Mouse (Mus musculus) cerebellum, adult 8-10 months (tissue): ENCODE results near the gene Tap1.

Experiments used
- DNase-seq: peaks from one replicate; pipeline ENCODE4 v3.0.0; 2022

Tap1 gene

DNA sequence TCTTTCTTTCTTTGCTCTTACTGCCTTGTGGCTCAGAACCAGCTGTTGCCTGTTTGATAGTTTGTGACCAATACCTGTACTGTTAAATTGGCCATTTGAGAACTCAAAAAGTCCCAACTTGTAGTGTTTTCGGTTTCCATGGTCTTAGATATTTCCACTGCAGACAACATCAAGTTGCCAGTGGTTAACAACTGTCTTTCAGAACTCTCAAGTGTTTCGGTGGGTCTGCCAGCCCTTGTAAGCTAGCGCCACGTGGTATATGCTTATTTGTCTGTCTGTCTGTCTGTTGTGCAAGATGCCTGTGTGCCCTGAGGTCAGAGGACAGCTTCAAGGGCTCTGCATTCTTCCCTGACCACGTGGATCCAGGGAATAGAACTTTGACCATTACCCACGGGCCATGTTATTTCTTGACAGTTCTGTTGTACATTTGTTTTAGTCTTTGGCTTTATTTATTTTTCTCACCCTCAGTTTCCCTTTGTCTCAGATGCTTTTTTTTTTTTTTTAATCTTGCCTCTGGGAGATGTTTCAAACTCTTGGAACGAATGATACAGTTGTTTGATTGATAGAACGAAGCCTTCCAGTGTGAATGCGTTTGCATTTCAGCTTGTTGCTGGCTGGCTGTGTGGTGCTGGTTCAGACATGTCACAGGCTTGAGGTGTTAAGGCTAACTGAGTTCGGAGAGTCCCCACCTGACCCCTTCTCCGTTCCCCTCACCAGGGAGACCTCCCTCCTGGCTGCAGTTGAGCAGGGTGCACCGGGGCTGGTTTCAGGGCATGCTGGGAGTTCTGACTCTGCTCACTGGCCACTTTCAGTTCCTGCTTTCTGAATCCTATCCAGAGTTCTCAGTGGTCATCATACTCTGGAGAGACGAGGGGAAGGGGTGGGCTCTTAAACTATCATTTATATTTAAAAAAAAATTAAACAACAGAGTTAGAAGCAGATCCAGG, 7.2 kb upstream of the Tap1 start:
- DNase-seq: no peak

DNA sequence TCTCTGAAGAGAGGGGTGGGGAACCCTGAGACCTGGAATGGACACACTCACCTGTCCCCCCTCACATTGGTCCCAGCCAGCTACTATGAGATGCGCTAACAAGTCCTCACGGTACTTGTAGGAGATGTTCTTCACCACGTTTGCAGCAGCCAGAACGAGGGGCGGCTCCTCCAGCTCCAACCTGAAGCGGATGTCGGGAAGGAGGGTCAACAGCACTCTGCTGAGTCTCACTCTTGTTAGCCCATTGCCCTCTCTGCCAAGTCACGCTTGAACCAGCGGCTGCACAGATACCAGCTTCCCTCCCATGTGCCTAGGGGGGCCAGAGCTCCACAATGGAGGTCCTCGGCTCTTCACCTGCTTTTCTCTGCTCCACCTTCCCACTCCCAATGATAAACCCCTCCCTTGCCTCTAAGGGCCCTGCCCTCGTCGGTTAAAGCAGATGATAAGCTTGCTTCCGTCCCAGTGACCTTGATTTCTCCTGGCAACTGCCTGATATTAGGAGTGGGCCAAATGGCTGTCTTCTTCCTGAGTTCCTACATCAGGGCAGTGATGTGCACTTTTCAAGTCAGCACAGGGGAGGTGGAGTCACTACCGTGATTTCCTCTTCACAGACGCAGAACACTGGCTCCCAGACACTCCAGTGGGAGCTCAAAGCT, 3.7 kb upstream of the Tap1 start:
- DNase-seq: no peak

DNA sequence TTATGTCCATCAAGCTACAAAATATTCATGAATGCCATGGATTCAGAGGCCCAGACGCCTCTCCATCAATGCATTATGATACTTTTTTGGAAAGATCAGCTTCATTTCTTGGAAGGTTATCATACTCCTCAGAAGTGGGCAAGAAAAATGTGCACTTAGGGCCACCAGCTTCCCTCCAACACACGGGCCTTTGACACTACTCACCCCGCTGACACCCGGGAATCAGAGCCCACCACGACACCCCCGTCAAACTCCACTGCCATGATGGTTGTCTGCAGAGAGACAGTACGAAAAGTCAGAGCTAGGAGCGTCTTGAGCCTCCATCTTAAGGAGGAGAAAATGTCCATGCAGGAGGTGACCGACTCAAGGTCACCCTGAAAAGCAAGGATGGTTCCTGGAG, 1.8 kb upstream of the Tap1 start:
- no peak for DNase-seq

DNA sequence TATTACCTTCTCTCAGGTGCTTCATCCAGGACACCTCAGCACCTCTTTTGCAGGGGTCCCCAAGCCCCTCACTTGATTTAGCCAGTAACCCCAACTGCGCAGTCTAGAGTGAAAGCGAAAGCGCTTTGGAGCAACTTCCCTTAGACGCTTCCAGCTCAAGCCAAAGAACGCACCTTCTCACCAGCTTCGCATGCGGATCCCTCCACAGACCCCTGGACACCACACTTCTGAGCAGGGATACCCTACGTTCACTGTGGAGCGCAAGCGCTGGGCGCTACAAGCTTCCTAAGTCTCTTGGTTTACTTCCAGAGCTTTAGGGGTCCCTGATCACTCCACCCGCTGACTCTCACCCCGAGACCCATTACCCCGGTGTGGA, 480 bp upstream of the Tap1 start:
- no peak for DNase-seq

DNA sequence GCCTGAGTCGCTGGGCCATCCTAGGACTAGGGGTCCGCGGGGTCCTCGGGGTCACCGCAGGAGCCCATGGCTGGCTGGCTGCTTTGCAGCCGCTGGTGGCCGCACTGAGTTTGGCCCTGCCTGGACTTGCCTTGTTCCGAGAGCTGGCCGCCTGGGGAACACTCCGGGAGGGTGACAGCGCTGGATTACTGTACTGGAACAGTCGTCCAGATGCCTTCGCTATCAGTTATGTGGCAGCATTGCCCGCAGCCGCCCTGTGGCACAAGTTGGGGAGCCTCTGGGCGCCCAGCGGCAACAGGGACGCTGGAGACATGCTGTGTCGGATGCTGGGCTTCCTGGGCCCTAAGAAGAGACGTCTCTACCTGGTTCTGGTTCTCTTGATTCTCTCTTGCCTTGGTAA, 657 bp downstream of the Tap1 start:
- DNase-seq: no peak

DNA sequence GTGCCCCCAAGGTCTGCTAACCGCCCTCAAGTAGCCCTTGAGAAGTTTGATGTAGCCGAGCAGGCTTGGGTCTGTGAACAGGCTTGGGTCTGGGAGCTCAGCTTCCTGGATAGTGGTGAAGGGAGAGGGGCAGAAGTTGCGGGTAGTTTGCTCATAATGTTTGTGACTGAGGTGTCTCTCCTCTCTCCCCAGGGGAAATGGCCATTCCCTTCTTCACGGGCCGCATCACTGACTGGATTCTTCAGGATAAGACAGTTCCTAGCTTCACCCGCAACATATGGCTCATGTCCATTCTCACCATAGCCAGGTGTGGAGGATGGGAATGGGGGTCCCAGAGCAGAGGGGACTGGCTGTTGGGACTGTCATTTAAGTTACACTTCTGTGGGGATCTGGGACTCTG, 1.6 kb downstream of the Tap1 start:
- no peak for DNase-seq

DNA sequence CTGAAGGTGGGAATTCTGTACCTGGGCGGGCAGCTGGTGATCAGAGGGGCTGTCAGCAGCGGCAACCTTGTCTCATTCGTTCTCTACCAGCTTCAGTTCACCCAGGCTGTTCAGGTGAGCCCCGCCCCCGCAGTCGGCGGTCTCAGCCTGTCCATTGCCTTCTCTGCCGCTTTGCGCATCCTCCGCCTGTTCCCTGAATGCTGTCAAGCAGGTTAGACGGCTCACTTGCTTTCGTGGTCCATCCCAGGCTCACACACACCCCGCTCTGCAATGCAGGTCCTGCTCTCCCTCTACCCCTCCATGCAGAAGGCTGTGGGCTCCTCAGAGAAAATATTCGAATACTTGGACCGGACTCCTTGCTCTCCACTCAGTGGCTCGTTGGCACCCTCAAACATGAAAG, 5.5 kb downstream of the Tap1 start:
- no peak for DNase-seq

DNA sequence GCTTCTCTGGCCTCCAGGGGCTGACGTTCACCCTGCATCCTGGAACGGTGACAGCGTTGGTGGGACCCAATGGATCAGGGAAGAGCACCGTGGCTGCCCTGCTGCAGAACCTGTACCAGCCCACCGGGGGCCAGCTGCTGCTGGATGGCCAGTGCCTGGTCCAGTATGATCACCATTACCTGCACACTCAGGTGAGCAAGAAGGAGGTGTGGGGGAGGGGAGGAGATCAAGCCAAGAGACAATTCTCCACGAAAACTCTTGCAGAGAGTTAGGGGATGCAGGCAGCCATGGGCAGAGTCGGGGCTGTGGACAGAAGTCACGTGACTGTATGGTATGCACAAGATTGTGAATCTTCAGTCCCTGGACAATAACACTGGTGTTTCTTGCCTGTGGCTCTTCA, 6.1 kb downstream of the Tap1 start:
- no peak for DNase-seq

DNA sequence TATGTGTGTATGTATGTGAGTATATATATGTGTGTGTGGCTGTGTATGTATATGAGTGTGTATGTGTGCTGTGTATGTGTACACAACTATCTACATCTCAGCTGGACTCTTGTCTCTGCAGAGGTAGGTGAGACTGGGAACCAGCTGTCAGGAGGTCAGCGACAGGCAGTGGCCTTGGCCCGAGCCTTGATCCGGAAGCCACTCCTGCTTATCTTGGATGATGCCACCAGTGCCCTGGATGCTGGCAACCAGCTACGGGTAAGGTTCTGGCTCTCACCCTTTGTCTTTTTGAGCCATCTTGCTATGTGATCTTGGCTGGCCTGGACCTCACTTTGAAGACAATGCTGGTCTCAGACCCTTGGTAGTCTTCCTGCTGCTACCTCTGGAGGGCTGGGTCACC, 7.4 kb downstream of the Tap1 start:
- DNase-seq: no peak

DNA sequence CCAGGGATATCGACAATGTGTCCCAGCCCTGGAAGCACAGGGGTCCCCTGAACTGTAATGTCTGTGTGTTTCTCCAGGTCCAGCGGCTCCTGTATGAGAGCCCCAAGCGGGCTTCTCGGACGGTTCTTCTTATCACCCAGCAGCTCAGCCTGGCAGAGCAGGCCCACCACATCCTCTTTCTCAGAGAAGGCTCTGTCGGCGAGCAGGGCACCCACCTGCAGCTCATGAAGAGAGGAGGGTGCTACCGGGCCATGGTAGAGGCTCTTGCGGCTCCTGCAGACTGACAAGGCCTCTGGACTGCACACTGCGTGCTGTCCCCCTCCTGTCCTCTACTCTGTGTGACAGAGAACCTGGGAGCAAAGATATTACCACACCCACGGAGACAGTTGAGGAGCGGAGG, 9.1 kb downstream of the Tap1 start:
- DNase-seq: no peak

DNA sequence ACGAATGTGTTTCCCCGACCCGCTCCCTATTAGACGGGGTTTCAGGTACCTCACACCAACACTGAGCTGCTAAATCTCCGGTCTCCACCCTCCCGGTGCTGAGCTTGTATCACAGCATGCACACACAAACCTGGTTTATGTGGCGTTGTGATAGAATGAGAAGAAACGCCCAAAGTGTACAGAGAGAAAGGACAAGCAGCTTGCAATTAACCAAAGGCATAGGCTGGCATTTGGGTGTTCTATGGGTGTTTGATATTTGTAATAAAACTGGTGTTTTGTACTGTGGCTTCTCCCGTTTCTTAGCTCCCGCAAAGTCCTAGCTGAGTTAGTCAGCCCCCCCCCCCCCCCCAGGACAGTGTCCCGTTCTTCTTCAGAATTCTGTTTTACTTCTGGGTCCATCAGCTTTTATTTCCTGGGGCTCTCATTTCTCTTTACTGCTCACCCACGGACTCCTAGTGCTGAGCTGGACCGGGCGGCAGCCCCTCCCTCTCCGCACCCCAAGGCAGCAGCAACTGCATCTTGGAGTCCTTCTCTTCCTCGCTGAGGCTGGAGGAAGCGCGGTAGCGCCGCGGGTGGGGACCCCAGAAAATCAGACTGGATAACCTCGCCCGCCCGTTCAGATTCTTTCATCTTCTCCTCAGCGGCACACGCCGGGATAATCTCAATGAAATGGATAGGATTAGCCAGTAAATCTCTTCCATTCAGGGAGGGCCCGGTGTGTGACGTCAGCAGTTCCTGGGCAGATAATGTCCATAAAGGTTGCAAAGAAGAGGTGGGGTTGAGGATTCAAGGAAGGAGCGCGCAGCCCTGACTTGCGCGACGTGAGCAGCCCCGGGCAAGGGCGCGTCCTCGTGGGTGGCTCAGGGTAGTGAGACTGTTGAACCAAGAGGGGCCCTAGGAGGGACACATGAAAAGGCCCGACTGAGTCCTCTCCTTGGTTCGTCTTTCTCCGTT, 9.9 kb downstream of the Tap1 start, which contains the start of gene Psmb8:
Gene Psmb8, plus strand, starts transcription at position 781 of the 954 bp plus-strand sequence.
- DNase-seq: peak; percentile 69

DNA sequence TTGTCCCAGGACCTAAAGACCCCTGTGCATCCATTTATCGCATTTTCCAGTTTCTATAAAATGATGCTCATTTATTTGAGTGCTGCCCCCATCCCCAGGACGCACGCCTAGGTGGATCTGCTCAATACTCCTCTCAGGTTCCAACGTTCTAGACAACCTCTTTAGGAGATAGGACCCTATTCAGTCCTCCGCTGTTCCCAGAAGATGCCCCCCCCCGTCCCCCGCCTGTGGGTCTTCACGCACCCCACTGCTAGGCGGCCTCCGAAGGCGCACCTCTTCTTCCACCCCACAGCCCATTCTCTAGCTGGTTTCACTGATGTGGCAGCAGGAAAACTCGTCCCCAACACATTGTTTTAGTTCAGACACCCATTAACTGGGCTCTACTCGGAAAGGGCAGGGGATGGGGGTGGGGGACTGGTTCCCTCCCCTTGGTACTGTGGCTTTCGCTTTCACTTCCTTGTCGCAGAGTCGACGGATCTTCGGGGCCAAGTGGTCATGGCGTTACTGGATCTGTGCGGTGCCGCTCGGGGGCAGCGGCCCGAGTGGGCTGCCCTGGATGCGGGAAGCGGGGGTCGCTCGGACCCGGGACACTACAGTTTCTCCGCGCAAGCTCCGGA, 10.7 kb downstream of the Tap1 start:
- no peak for DNase-seq

DNA sequence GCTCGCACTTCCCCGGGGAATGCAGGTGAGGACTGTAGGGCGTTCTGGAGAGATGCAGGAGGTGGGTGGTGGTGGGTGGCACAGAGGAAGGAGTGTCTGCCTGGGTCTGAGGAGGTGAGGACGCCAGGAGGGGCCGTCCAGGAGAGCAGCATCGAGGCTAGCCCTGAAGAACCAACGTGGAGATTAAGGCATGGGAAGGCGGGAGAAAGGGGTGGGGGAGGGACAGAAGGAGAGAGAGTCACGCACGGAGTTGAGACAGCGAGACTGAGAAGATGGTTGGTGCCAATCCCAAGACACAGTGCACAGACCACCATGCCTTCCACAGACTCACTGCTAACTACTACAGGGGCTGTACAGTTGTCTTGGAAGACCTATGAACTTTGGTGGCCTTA, 11.2 kb downstream of the Tap1 start:
- DNase-seq: no peak

DNA sequence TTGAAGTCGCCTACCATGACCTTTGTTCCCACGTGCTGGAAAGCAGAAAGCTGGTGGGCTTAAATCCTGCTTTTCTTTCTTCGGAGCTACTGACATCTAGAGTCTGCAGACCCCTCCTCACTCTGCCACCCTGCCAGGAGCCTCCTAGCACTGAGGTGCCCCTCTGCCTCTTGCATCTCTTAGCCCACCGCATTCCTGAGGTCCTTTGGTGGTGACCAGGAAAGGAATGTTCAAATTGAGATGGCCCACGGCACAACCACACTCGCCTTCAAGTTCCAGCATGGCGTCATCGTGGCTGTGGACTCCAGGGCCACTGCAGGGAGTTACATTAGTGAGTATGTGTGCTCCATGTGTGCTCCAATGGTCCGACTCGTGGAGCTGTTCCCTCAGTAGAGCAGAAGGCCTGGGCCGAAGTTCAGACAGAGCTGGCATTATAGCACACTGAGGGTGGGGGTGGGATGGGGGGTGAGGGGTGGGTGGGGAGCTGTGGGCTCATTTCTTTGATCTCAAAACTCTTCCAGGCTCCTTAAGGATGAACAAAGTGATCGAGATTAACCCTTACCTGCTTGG, 11.8 kb downstream of the Tap1 start:
- no peak for DNase-seq

DNA sequence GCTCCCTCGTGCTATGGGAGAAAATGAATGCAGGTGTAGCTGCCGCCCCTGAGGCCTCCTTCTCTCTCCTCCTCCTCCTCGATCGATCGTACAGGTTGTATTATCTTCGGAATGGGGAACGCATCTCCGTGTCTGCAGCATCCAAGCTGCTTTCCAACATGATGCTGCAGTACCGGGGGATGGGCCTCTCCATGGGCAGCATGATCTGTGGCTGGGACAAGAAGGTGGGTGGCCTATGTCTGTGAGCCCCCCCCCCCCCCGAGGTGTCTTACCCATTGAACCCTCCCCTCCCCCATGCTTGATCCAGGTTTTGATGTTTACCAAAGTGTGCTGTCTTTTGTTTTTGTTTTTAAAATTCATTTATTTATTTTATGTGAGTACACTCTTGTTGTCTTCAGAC, 12.7 kb downstream of the Tap1 start:
- no peak for DNase-seq

DNA sequence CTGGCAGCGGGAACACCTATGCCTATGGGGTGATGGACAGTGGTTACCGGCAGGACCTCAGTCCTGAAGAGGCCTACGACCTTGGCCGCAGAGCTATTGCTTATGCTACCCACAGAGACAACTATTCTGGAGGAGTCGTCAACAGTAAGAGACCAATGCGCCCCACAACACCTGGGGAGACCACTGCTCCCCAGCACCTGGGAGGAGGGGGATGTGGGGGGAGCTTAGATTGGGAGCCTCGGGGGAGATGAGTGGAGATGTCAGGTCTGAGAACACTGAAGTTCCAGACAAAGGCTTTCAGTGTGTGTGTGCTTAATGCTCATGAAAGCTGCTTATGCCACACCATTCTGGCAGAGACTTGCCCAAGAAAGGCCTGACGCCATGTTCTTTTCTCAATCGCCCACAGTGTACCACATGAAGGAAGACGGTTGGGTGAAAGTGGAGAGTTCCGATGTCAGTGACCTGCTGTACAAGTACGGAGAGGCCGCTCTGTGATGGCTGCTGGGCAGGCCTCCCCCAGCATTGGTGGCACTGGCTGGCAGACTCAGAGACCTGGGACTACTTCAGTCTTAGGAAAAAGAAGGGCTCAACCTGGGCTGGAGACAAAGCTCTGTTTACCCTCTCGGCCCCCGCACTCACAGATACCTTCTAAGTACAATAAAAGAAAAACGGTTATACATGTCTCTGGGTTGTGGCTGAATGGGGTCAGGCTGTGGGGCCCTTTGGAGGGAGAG, 13.6 kb downstream of the Tap1 start:
- DNase-seq: no peak

DNA sequence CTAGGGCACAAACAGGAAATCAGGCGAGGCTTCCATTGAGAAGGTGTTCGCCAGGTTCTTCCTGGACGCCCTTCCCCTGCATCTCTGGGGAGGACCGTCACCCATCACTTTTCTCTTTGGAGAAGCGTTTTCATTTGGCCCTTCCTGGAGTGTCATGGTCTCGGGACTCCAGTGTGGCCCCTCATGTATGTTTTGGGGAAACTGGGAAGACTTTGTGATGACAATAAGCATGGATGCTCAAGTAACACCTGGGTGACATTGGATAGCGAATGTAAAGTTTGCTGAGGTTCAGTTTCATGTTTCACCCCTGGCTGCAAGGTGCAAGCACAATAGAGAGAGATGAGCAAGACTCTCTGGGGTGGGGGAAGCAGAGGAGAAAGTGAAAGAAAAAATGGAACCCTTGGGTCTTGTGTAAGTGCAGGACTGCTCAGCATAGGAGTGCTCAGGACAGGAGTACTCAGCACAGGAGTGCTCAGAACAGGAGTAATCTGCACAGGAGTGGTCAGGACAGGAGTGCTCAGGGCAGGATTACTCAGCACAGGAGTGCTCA, 14.2 kb downstream of the Tap1 start:
- DNase-seq: no peak

DNA sequence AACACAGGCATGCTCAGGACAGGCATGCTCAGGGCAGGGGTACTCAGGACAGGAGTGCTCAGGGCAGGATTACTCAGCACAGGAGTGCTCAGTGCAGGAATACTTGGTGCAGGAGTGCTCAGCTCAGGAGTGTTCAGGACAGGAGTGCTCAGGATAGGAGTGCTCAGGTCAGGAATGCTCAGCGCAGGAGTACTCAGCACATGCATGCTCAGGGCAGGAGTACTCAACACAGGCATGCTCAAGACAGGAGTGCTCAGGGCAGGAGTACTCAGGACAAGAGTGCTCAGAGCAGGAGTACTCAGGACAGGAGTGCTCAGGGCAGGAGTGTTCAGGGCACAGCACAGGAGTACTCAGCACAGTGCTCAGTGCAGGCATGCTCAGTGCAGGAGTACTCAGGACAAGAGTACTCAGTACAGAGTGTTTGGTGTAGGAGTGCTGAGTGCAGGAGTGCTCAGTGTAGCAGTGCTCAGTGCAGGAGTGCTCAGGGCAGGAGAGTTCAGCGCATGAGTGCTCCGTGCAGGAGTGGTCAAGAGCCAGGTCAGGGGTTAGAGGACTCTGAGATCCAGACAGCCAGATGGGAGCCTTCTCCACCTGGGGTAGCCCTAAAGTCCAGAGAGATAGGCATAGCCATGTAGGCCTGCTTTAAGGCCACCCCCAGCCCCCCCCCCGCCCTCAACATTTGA, 15.5 kb downstream of the Tap1 start:
- no peak for DNase-seq

DNA sequence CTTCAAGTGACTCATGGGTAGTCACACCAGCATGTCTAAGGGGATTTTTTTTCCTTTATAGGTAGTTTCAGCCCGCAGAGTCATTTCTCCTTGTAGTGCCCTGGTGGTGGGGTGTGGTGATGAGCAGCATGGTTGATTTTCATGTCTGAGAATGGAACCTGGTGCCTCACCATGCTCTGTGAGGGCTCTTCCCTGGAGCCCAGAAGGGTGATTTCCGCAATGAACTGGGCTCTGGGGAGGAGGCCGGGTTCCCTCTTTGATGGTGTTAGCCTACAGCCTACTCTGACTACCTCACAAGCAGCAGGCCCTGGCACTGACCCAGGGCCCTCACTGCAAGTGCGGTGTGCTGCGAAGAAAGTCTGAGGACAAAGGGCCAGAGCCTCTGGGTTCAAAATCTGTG, 16.1 kb downstream of the Tap1 start, which contains the start of gene Tap2:
Gene Tap2, plus strand, starts transcription at position 84 of the 400 bp plus-strand sequence.
- DNase-seq: no peak

DNA sequence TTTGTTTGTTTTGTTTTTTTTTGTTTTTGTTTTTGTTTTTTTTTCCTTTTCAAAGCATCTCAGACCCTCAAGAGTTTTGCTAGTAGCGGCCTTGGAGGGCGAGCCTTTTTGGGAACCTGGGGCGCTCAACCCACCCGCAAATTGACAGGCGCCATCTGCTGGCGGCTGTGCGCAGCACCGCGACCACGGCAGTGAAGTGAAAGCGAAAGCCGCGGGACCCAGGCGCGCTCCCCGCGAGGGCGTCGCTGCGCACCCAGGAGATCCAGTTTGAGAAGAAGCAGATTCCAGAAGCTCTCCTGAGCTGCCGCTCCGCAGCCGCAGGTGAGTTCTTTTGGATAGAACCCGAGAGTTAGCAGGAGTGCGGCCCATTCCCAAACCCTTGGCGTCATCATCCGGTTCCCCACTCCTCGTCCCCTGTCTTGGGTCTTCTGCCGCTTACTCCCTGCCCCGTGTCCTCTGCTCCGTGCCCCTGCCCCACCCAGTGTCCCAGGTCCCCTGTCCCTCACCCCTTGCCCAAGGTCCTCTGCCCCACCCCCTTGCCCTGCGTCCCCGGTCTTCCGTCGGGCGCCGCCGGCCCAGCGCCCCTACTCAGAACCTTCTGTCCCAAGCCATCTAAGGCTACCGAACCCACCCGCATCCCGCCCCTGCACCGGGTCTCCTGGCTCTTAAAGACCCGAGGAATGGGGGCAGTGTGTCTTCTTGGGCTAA, 17.1 kb downstream of the Tap1 start:
- DNase-seq: peak; percentile 84
